Mouse (Mus musculus) mesoderm, embryonic 11.5 days (tissue): ENCODE data around the gene Csf2rb2.
"Not testable (repeated sequence)": the region's sequence is repeated elsewhere in the genome, so short reads cannot be mapped to it uniquely, and the experiment has no call there.

Experiments
- DNase-seq: peaks from one replicate; pipeline ENCODE4 v3.0.0-alpha.2; 2012; ENCODE audit warnings: low read depth, low spot score

Csf2rb2 gene

GRCm38 (mm10) chr15:78257326-78258050, 48.0 kb downstream of the Csf2rb2 start:
- DNase-seq, result peak; percentile 71

- DNase-seq, result not testable (repeated sequence)
Observed at GRCm38 (mm10) chr15:78256602-78257259, 48.8 kb downstream of the Csf2rb2 start.

GRCm38 (mm10) chr15:78254751-78255150, 50.8 kb downstream of the Csf2rb2 start:
- peak; percentile 82 for DNase-seq

- no peak for DNase-seq
Observed at GRCm38 (mm10) chr15:78248410-78248809, 57.1 kb downstream of the Csf2rb2 start.

- no peak for DNase-seq
Observed at GRCm38 (mm10) chr15:78247659-78248058, 57.9 kb downstream of the Csf2rb2 start.

- no peak for DNase-seq
Observed at GRCm38 (mm10) chr15:78246143-78247116, 59.1 kb downstream of the Csf2rb2 start.

GRCm38 (mm10) chr15:78244695-78245492, 60.6 kb downstream of the Csf2rb2 start, which contains the start of gene Ncf4:
Ncf4 (plus strand) TSS chr15:78244801.
- DNase-seq, result no peak

- no peak for DNase-seq
Observed at GRCm38 (mm10) chr15:78243774-78244173, 61.7 kb downstream of the Csf2rb2 start.

- DNase-seq, result no peak
Observed at GRCm38 (mm10) chr15:78243061-78243460, 62.5 kb downstream of the Csf2rb2 start.

GRCm38 (mm10) chr15:78241335-78241734, 64.2 kb downstream of the Csf2rb2 start:
- DNase-seq, result no peak

GRCm38 (mm10) chr15:78239956-78240617, 65.4 kb downstream of the Csf2rb2 start:
- no peak for DNase-seq

- peak; percentile 86 for DNase-seq
Observed at GRCm38 (mm10) chr15:78239453-78239852, 66.1 kb downstream of the Csf2rb2 start.

- no peak for DNase-seq
Observed at GRCm38 (mm10) chr15:78234823-78235509, 70.6 kb downstream of the Csf2rb2 start.
